Mouse (Mus musculus) skeletal muscle tissue, adult 2 months (tissue): ENCODE data around the gene Cutc.

Experiments used
- DNase-seq: peaks from one replicate; pipeline ENCODE4 v3.0.0-alpha.2; 2012; ENCODE audit warnings: low read depth, low spot score

The Cutc gene

GRCm38 (mm10) chr19:43753226-43753835 lies 535 bp downstream of the Cutc start:
- DNase-seq: peak; percentile 93

GRCm38 (mm10) chr19:43754237-43754636 lies 1.4 kb downstream of the Cutc start:
- no peak for DNase-seq

GRCm38 (mm10) chr19:43754872-43755271 lies 2.1 kb downstream of the Cutc start:
- no peak for DNase-seq

DNA sequence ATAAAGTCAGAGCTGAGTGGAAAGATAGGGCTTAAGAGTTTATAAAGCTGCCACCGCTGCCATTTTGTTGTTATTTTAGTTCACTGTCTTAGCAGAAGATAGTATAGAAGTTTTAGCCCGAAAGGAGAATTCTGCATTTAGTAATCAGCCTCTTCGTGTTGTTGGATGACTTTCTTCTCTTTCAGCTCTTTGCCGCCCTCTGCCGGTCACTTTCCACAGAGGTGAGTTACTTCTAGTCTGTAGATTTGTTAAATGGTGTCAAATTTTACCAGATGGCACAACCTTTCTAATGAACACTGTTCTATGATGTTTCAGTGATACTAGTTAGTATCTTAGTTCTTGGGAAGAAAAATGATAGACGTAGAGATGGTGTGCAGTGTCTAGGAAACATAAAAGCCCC lies 7.7 kb downstream of the Cutc start:
- DNase-seq: peak; percentile 57

- DNase-seq: no peak
Measured at GRCm38 (mm10) chr19:43761543-43762256, 8.9 kb downstream of the Cutc start.

GRCm38 (mm10) chr19:43762410-43762809 lies 9.6 kb downstream of the Cutc start:
- no peak for DNase-seq

- no peak for DNase-seq
Measured at GRCm38 (mm10) chr19:43766451-43766850, 13.7 kb downstream of the Cutc start.

DNA sequence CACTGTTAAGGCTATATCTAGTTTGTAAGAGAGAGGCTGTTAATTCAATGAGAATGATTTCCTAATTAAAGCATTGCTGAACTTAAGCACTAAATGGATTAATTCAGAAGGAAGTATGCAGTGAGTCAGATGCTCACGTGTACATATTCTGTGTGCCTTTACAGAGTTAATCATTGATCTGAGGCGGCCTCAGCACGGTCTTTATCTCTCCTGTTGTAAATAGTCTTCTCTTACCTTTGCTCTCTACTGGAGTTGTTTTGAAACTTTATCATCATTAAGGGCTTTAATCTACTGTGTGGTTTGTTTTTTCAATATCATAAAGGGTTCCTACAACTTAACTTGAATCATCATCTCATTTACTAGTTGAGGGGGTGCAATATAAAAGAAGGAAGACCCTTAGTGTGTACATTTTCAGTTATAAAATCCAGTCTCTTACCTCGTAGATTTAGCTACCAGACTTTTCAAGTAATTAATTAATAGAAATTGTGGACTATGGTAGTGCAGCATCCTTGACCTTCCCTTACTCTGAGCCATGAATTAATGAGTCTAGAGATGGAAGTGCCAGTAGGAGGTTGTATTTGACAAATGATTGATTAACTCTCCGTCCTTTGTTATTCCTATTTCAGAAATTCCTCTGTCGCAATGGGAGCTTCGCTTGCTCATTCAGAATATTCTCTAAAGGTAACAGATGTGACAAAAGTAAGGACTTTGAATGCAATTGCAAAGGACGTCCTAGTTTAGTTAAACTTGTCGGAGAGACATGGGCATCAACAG lies 14.9 kb downstream of the Cutc start:
- DNase-seq: no peak

GRCm38 (mm10) chr19:43769366-43769960 lies 16.7 kb downstream of the Cutc start:
- no peak for DNase-seq

GRCm38 (mm10) chr19:43770584-43770983 lies 17.8 kb downstream of the Cutc start:
- DNase-seq: no peak

- no peak for DNase-seq
Measured at GRCm38 (mm10) chr19:43771499-43771969, 18.7 kb downstream of the Cutc start.

- DNase-seq: no peak
Measured at GRCm38 (mm10) chr19:43772311-43772710, 19.5 kb downstream of the Cutc start.

DNA sequence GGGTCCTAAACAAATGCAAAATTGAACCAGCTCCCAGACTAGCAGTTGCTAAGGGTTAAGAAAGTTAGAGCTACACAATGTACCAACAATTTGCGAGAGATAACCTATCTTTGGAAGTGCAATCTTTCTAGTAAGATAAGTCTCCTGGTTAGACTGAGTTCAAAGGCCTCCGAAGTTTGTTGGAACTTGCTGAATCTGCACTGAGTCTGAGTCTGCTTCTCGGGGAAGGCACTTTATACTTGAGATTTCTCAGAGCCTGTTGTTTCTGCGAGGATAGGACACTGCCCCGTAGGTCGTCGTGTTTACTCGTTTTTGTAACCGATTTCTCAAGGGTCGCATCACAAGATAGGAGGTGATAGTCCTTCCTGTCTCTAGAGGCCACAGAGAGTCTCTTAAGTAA lies 22.6 kb downstream of the Cutc start:
- DNase-seq: no peak

DNA sequence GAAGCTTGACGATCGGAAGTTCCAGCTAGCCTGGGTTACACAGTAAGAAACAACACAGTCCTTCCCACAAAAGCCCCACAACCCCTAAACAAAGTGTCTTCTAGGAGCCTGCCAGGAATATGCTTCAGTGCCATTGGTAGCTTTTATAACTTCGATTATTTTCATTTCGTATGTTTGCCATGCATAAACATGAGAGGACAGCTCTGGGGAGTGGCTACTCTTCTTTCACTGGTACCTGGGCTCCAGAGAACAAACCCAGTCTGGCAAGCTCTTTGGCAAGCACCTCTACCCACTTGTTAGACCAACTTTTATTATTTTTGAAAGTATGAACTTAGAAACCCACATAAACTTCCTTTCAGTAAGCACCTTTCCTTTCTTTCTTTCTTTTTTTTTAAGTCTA lies 23.8 kb downstream of the Cutc start:
- DNase-seq: no peak

DNA sequence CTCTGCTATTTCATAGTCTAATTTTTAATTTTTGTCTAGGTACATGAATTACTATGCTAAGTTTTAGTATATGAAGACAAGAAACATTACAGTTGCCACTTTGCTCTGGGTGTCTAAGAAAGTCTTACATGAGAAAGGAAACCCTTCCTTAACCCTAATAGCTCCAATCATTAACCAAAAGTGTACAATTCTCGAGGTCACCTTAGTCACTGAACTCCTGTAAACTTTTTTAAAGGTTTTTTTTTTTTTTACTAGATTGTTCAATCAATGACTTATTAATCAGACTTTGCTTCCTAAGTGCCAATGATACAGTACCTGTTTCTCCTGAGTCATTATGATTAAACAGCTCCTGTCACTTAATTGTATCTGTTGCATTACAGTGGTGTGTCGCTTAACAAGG lies 24.5 kb downstream of the Cutc start:
- DNase-seq: no peak

DNA sequence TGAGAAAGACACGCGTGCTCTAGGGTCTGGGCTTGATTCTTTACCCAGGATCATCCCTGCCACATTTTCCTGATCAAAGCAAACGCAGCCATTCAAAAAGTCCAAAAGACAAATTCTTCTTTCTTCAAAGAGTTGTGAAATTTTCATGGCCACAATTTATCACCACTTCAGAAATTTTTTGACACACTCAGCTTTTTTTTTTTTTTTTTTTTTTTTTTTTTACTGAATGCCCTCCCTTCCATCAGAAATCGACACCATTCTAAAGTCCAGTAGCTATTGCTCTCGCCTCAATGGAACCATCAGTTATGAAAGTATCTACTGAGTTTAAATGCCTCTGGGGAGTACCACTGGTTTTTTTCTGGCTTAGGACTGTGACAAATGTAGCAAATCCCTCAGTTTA lies 27.6 kb downstream of the Cutc start:
- DNase-seq: no peak

DNA sequence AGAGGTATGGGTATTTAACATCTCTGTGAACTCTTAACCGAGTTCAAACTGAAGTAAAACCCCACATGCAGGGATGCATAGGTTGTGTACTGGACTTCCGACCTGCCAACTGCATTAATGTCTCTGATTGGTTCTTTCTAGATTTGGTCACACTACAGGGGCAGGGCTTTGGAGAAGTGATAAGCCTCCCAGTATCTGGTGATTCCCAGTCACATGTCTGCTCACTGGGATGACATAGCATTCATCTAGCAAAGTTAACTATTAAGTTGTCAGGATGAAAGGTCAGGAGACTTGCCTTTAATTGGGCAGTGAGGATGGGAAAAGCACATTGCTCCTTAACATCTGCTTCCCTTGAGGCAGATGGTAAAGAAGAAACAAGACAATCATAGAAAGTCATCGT lies 29.2 kb downstream of the Cutc start, which contains the start of gene Abcc2:
Gene Abcc2, plus strand, starts transcription at position 213 of the 400 bp plus-strand sequence.
- DNase-seq: no peak

GRCm38 (mm10) chr19:43784761-43785160 lies 32.0 kb downstream of the Cutc start:
- no peak for DNase-seq

GRCm38 (mm10) chr19:43786249-43787026 lies 33.6 kb downstream of the Cutc start:
- no peak for DNase-seq

GRCm38 (mm10) chr19:43789817-43790216 lies 37.0 kb downstream of the Cutc start:
- DNase-seq: no peak

DNA sequence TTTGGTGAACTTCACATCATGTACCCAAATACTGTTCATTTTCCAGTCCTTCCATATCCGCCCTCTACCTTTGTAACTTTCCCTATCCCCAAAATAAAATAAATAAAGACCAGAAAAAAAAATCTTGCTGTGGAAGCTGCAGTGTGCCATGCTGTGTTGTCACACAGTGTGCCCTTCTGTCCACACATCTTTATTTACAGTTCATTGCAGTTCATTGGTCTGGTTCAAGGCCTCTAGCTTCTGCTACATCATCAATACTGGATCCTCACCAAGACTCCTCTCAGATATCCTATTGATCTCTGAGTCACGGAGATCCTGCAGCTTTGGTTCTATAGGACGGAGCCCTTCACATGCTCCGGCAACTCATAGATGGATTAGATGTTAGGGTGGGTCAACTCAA lies 39.7 kb downstream of the Cutc start:
- no peak for DNase-seq
